Mouse (Mus musculus) C2C12 (cell line): ENCODE results near the gene Prtn3. TPM values are rescaled to one million over a fixed set of nuclear protein-coding genes. Genes with fewer than 3 reads are reported as not detected.

Source experiments
- H3K27me3 ChIP-seq: one replicate; pipeline ENCODE4 v1.6.1; 2011; ENCODE audit not compliant: control insufficient read depth, insufficient read depth, insufficient read length
- H3K36me3 ChIP-seq: one replicate; pipeline ENCODE4 v1.6.1; 2011; ENCODE audit not compliant: control insufficient read depth, insufficient read depth
- H3K4me3 ChIP-seq: one replicate; pipeline ENCODE4 v1.5.1; 2011; ENCODE audit warnings: mild to moderate bottlenecking, control low read depth; ENCODE audit not compliant: poor library complexity, insufficient read depth, severe bottlenecking
- H3K79me2 ChIP-seq: one replicate; pipeline ENCODE4 v1.6.1; 2011; ENCODE audit not compliant: control insufficient read depth, insufficient read depth
- H3K79me3 ChIP-seq: one replicate; pipeline ENCODE4 v1.6.1; 2011; ENCODE audit warnings: low read depth, control low read depth
- H3ac ChIP-seq: one replicate; pipeline ENCODE3; 2011; ENCODE audit warnings: low read depth; ENCODE audit not compliant: control insufficient read depth, insufficient read length
- CEBPB ChIP-seq: IDR thresholded peaks from one replicate; pipeline ENCODE4 v1.6.1; 2011; ENCODE audit warnings: low read depth, mild to moderate bottlenecking, control low read depth, moderate library complexity
- CTCF ChIP-seq: IDR thresholded peaks from one replicate; pipeline ENCODE4 v1.5.1; 2011; ENCODE audit not compliant: control insufficient read depth, insufficient read depth, insufficient read length
- FOSL1 ChIP-seq: IDR thresholded peaks from one replicate; pipeline ENCODE4 v1.8.0; 2011; ENCODE audit warnings: mild to moderate bottlenecking, low read length; ENCODE audit not compliant: poor library complexity, insufficient read depth, severe bottlenecking
- MAX ChIP-seq: IDR thresholded peaks from one replicate; pipeline ENCODE4 v1.6.1; 2011; ENCODE audit warnings: mild to moderate bottlenecking, control low read depth
- MYOD1 ChIP-seq: IDR thresholded peaks from one replicate; pipeline ENCODE4 v1.6.1; 2011; ENCODE audit warnings: low read depth; ENCODE audit not compliant: control insufficient read depth, insufficient read length
- MYOG ChIP-seq: IDR thresholded peaks from one replicate; pipeline ENCODE4 v1.6.1; 2011; ENCODE audit not compliant: control insufficient read depth, insufficient read length; ENCODE audit errors: extremely low read depth
- USF1 ChIP-seq: IDR thresholded peaks from one replicate; pipeline ENCODE4 v1.6.1; 2011; ENCODE audit warnings: low read depth, mild to moderate bottlenecking, control low read depth, moderate library complexity
- polyA plus RNA-seq: library from polyadenylated mRNA; unstranded; fragments of >200 nt; fragmentation: generic; extraction: Trizol; gene quantifications from one replicate; pipeline ENCODE4 v1.2.1, GENCODE M21; 2012; ENCODE audit warnings: missing spikeins

The Prtn3 gene
- polyA plus RNA-seq, 1 experiment, result not detected

- Histone ChIP-seq H3ac (peak overlapping the region; percentile 50), H3K79me3 (no peaks in the 10 kb centered on the region), H3K36me3 (no peaks in the 10 kb centered on the region), H3K79me2 (no peaks in the 10 kb centered on the region), H3K4me3 (peak overlapping the region; percentile 55), H3K27me3 (peaks cover 10% of the 10 kb centered on the region)
- TF ChIP-seq CTCF, result no peak
- no peak for TF ChIP-seq MAX
- TF ChIP-seq FOSL1, result no peak
- no peak for TF ChIP-seq USF1
- TF ChIP-seq MYOG, result no peak
- TF ChIP-seq MYOD1, result no peak
- no peak for TF ChIP-seq CEBPB
Observed at GRCm38 (mm10) chr10:79925785-79926490, 51.7 kb downstream of the Prtn3 start.

GRCm38 (mm10) chr10:79926491-79927323 is 52.4 kb downstream of the Prtn3 start, which contains the start of gene Arid3a:
Gene Arid3a, plus strand, starts transcription at chr10:79927043.
- Histone ChIP-seq H3ac (peak within 1 kb of the TSS; percentile 50), H3K79me2 (no peaks in the 10 kb centered on the region), H3K4me3 (peak within 1 kb of the TSS; percentile 55), H3K27me3 (peaks cover 2% of the 10 kb centered on the region), H3K79me3 (no peaks in the 10 kb centered on the region), H3K36me3 (no peaks in the 10 kb centered on the region)
- TF ChIP-seq USF1 (no peak), MAX (no peak), CTCF (no peak), CEBPB (no peak), MYOD1 (no peak), MYOG (no peak), FOSL1 (no peak)

DNA sequence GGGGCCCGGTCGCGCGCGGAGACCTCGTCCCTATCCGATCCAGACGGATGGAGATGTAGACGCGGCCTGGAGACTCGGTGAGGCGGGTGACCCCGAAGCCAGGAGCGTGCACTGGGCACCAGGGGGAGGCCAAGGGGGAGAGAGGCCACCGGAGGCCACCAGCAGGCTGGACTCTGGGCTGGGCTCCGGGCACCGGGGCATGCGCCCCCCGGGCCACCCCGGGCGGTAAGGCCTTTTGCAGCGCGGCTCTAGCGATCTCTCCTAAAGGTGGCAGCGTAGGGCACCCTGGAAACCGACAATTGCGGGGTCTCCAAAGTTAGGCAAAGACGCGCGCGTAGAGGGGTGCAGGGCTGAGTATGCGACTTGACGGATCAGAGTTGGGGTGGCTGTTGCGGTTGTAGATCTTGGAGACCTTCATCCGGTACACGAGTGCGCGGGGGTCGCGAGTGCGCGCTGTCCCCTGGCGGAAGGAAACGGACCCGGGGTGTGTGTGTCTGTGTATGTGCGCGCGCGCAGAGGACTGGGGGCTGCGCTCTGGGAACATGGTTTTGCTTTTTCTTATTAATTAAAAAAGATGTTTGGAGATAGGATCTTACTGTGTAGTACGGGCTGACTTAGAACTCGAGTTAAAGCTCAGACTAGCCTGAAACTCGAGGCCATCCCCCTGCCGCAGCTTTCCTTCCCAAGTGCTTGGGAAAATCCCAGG is 53.2 kb downstream of the Prtn3 start:
- no peaks in the 10 kb centered on the region for H3K27me3 ChIP-seq
- H3K79me2 ChIP-seq, result no peaks in the 10 kb centered on the region
- no peak for TF ChIP-seq CTCF
- TF ChIP-seq MAX, result no peak
- TF ChIP-seq MYOD1, result no peak
- TF ChIP-seq USF1, result no peak
- TF ChIP-seq CEBPB, result no peak
- TF ChIP-seq MYOG, result no peak
- no peak for TF ChIP-seq FOSL1
- no peaks in the 10 kb centered on the region for H3K79me3 ChIP-seq
- H3K36me3 ChIP-seq, result no peaks in the 10 kb centered on the region
- H3K4me3 ChIP-seq, result peak overlapping the region; percentile 55
- H3ac ChIP-seq, result peak overlapping the region; percentile 36

- Histone ChIP-seq H3K27me3 (no peaks in the 10 kb centered on the region), H3K79me2 (no peaks in the 10 kb centered on the region), H3K4me3 (peak overlapping the region; percentile 55), H3ac (peak overlapping the region; percentile 36), H3K79me3 (no peaks in the 10 kb centered on the region), H3K36me3 (no peaks in the 10 kb centered on the region)
- TF ChIP-seq MYOD1, result no peak
- no peak for TF ChIP-seq FOSL1
- TF ChIP-seq CTCF, result no peak
- TF ChIP-seq CEBPB, result no peak
- TF ChIP-seq MAX, result no peak
- TF ChIP-seq USF1, result no peak
- TF ChIP-seq MYOG, result no peak
Observed at GRCm38 (mm10) chr10:79928030-79928694, 53.9 kb downstream of the Prtn3 start.

DNA sequence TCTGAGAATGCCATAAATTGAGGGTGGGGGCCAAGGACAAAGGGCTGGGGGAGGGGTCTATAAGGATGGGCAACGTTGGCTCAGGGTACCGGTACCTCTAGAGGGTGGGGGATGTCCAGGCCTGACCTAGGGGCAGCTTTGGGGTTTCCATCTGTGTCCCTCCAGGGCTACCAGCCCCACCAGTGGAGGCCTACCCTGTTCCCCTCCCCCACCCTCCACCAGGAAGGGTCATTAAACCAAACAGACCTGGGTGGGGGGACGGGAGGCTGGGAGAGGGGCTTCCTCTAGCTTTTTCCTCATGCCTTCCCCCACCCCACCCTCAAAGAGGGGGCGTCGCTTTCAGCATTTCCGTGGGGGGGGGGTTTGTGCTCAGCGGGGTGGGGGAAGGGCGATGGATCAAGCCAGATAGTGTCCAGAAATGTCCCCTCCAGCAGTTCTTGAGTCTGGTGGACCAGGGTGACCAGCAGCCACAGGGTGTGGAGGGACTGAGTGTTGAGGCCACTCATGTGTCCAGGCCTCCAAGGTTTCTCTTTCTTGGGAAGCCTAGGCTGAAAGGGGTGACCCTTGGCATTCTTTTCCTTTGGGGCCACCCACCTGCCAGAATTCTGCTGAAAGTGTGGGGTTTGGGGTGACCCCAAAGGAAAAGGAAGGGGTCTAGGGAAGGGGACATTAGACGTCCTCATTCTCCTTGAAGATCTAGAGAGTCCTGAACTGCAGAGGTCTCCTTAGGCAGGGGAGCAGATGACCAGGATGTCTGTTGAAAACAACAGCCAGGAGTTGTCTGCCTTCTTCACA is 54.8 kb downstream of the Prtn3 start:
- Histone ChIP-seq H3ac (no peak overlapping the region), H3K36me3 (no peaks in the 10 kb centered on the region), H3K27me3 (no peaks in the 10 kb centered on the region), H3K79me2 (no peaks in the 10 kb centered on the region), H3K4me3 (no peak overlapping the region), H3K79me3 (no peaks in the 10 kb centered on the region)
- no peak for TF ChIP-seq MYOG
- TF ChIP-seq MYOD1, result no peak
- no peak for TF ChIP-seq MAX
- TF ChIP-seq USF1, result no peak
- no peak for TF ChIP-seq CEBPB
- no peak for TF ChIP-seq CTCF
- TF ChIP-seq FOSL1, result no peak
